Mouse (Mus musculus) hindbrain, postnatal 0 days (tissue): Measurements from ENCODE around the gene Pheta2. TPM values are rescaled to one million over a fixed set of nuclear protein-coding genes. Genes with fewer than 3 reads are reported as not detected.

Experiments
- ATAC-seq: fragments of 200-750 bp; cut with Nextera tagmentation; 2 replicates; pipeline ENCODE4 v1.8.0; 2017; ENCODE audit warnings: mild to moderate bottlenecking, moderate TSS enrichment, moderate library complexity
- DNase-seq: peaks from one replicate; pipeline ENCODE4 v3.0.0-alpha.2; 2015; ENCODE audit warnings: low spot score
- H3K27ac ChIP-seq: fragments of 300-500 bp; sonication (generic); 2 replicates; pipeline ENCODE4 v1.5.1; 2014; ENCODE audit warnings: mild to moderate bottlenecking
- H3K27me3 ChIP-seq: fragments of 300-500 bp; sonication (generic); 2 replicates; pipeline ENCODE4 v1.6.1; 2014; ENCODE audit warnings: low read length, mixed read lengths; ENCODE audit not compliant: insufficient read depth
- H3K36me3 ChIP-seq: fragments of 300-500 bp; sonication (generic); 2 replicates; pipeline ENCODE4 v1.6.1; 2014; ENCODE audit warnings: low read length, mixed read lengths; ENCODE audit not compliant: insufficient read depth
- H3K4me1 ChIP-seq: fragments of 300-500 bp; sonication (generic); 2 replicates; pipeline ENCODE4 v1.6.1; 2014; ENCODE audit warnings: antibody characterized with exemption, low read length, mixed read lengths; ENCODE audit not compliant: insufficient read depth
- H3K4me2 ChIP-seq: fragments of 300-500 bp; sonication (generic); 2 replicates; pipeline ENCODE4 v1.6.1; 2014; ENCODE audit warnings: low read depth, mild to moderate bottlenecking, low read length, moderate library complexity, mixed read lengths
- H3K4me3 ChIP-seq: fragments of 300-500 bp; sonication (generic); 2 replicates; pipeline ENCODE4 v1.5.1; 2014; ENCODE audit warnings: low read length
- H3K9ac ChIP-seq: fragments of 300-500 bp; sonication (generic); replicated peaks from 2 replicates; pipeline ENCODE4 v1.6.1; 2014; ENCODE audit warnings: mild to moderate bottlenecking, low read length, moderate library complexity, mixed read lengths
- H3K9me3 ChIP-seq: fragments of 300-500 bp; sonication (generic); 2 replicates; pipeline ENCODE4 v1.6.1; 2016; ENCODE audit warnings: low read length, mixed read lengths
- CTCF ChIP-seq: IDR thresholded peaks from 2 replicates; pipeline ENCODE4 v1.5.1; 2016; ENCODE audit warnings: antibody characterized with exemption, control low read depth, low read depth
- WGBS: fragments of 180-500 bp; shearing (Covaris S2); extraction: QIAGEN DNeasy Blood & Tissue Kit; methylation state at CpG from one replicate; pipeline ENCODE4 v1.1.7; 2014; 5-methylcytosine and 5-hydroxymethylcytosine counted together
- polyA plus RNA-seq: library from polyadenylated mRNA; unstranded; fragments of >200 nt; fragmentation: Nextera tagmentation; extraction: Ambion mirVana; gene quantifications from 2 replicates; pipeline ENCODE4 v1.2.1, GENCODE M21; 2015
- total RNA-seq: library from RNA; depleted of rRNA; stranded (reverse); fragments of >200 nt; gene quantifications from 2 replicates; pipeline ENCODE4 v1.2.3, GENCODE M21; 2014

Gene Pheta2
- total and polyA plus RNA-seq, 2 experiments from 2014 or later, result 1.2 to 1.4 TPM

GRCm38 (mm10) chr15:82307107-82307506 lies 31.6 kb upstream of the Pheta2 start:
- no peak for TF ChIP-seq CTCF
- no peak for DNase-seq
- WGBS, result 83% methylated on average over 3 of the region's 3 CpGs

GRCm38 (mm10) chr15:82308416-82308815 lies 30.3 kb upstream of the Pheta2 start:
- ATAC-seq, result no peak
- H3K36me3 ChIP-seq, result no peaks in the 10 kb centered on the region

More at GRCm38 (mm10) chr15:82307107-82307506, 31.6 kb upstream of the Pheta2 start:
- Histone ChIP-seq H3K9ac (no peak overlapping the region), H3K4me2 (no peak overlapping the region), H3K27me3 (no peaks in the 10 kb centered on the region), H3K27ac (no peak overlapping the region), H3K4me3 (no peak overlapping the region), H3K36me3 (no peaks in the 10 kb centered on the region), H3K9me3 (no peaks in the 10 kb centered on the region), H3K4me1 (no peaks in the 10 kb centered on the region)
- ATAC-seq, result no peak

DNA sequence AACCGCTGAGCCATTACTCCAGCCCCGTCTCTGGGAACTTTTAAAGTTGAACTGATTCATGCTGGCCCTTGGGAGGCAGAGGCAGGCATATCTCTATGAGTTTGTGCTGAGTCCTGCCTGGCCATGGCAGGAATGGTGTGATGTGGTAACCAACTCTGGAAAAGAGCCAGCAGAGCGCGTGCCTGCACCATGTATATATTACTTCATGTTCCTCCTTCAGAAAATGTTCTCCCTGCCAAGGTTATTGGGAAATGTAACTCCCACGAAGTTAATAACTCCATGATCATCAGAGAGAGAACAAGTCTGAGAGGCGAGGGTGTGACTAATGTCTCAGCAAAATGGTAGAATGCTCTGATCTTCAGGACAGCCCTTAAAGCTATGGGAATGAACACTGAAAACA lies 20.9 kb upstream of the Pheta2 start:
- no peak overlapping the region for H3K9ac ChIP-seq
- H3K36me3 ChIP-seq, result no peaks in the 10 kb centered on the region
- ATAC-seq (no peak), DNase-seq (no peak)
- no peaks in the 10 kb centered on the region for H3K4me1 ChIP-seq
- H3K27ac ChIP-seq, result no peak overlapping the region
- whole genome bisulfite sequencing, result 91% methylated on average over 6 of the region's 6 CpGs
- no peak for TF ChIP-seq CTCF
- H3K27me3 ChIP-seq, result no peaks in the 10 kb centered on the region
- no peaks in the 10 kb centered on the region for H3K9me3 ChIP-seq
- H3K4me3 ChIP-seq, result no peak overlapping the region
- no peak overlapping the region for H3K4me2 ChIP-seq

More at GRCm38 (mm10) chr15:82308416-82308815, 30.3 kb upstream of the Pheta2 start:
- no peak for TF ChIP-seq CTCF
- no peak for DNase-seq
- Histone ChIP-seq H3K27me3 (no peaks in the 10 kb centered on the region), H3K4me2 (no peak overlapping the region), H3K4me3 (no peak overlapping the region), H3K4me1 (no peaks in the 10 kb centered on the region), H3K27ac (no peak overlapping the region), H3K9me3 (no peaks in the 10 kb centered on the region), H3K9ac (no peak overlapping the region)
- WGBS, result 86% methylated on average over 3 of the region's 3 CpGs

DNA sequence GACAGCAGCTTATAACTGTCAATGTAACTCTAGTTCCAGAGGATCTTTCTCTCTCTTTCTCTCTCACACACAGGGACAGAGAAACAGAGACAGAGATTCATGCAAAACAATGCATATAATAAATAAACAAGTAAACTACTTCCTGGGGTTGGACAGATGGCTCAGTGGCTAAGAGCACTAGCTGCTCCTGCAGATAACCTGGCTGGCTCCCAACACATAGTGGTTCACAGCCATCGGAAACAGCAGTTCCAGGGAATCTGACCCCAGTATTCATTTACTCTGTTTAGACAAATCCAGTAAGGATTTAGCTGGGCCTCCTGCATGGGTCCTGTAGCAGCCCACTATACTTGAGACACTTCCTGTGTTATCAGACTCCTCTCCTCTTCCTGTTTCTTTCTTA lies 19.1 kb upstream of the Pheta2 start:
- TF ChIP-seq CTCF, result no peak
- no peak for ATAC-seq
- H3K4me1 ChIP-seq, result no peaks in the 10 kb centered on the region
- no peak overlapping the region for H3K9ac ChIP-seq
- WGBS, result 44% methylated on average over 1 of the region's 1 CpGs
- no peak overlapping the region for H3K4me2 ChIP-seq
- DNase-seq, result no peak
- no peak overlapping the region for H3K27ac ChIP-seq
- H3K27me3 ChIP-seq, result no peaks in the 10 kb centered on the region
- H3K9me3 ChIP-seq, result no peaks in the 10 kb centered on the region
- no peaks in the 10 kb centered on the region for H3K36me3 ChIP-seq
- H3K4me3 ChIP-seq, result no peak overlapping the region

- Histone ChIP-seq H3K27me3 (no peaks in the 10 kb centered on the region), H3K4me3 (no peak overlapping the region), H3K4me2 (no peak overlapping the region), H3K27ac (no peak overlapping the region), H3K9ac (no peak overlapping the region), H3K9me3 (no peaks in the 10 kb centered on the region), H3K36me3 (no peaks in the 10 kb centered on the region), H3K4me1 (no peaks in the 10 kb centered on the region)
- no peak for DNase-seq
- no peak for TF ChIP-seq CTCF
- no peak for ATAC-seq
- 70% methylated on average over 8 of the region's 8 CpGs for WGBS
Measured at GRCm38 (mm10) chr15:82322195-82322594, 16.5 kb upstream of the Pheta2 start.

DNA sequence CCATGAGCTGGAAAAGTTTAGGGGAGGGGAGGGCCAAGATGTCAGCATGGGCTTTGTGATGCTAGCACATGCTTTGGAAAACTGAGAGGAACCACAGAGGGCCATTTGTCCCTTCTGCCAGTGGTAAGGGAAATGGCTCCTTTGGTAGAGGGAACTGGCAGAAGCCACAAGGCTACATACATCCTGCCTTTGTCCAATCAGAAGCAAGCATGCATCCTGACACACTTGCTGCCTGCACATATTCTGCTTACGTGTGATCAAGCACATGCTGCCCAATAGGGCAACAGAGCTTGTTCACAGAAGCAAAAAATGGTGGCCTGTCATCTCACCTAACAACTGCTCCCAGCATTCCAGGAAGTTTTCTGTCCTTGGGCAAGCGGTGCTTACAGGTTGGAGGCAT lies 13.4 kb upstream of the Pheta2 start:
- Histone ChIP-seq H3K9me3 (no peaks in the 10 kb centered on the region), H3K9ac (no peak overlapping the region), H3K36me3 (no peaks in the 10 kb centered on the region; the same call in 1 of the 2 replicates), H3K4me1 (no peaks in the 10 kb centered on the region), H3K4me2 (no peak overlapping the region), H3K27me3 (no peaks in the 10 kb centered on the region), H3K27ac (no peak overlapping the region), H3K4me3 (no peak overlapping the region)
- no peak for ATAC-seq
- WGBS, result 79% methylated on average over 2 of the region's 2 CpGs
- no peak for TF ChIP-seq CTCF
- no peak for DNase-seq

- Histone ChIP-seq H3K9me3 (no peaks in the 10 kb centered on the region), H3K4me1 (peaks cover 8% of the 10 kb centered on the region; the same call in 1 of the 2 replicates), H3K4me3 (no peak overlapping the region), H3K27ac (no peak overlapping the region), H3K4me2 (no peak overlapping the region), H3K9ac (no peak overlapping the region), H3K27me3 (no peaks in the 10 kb centered on the region), H3K36me3 (0 out of 2 replicates have a peak, but pooled peaks cover 6% of the 10 kb centered on the region)
- WGBS, result 96% methylated on average over 4 of the region's 4 CpGs
- DNase-seq (no peak), ATAC-seq (no peak)
- no peak for TF ChIP-seq CTCF
Measured at GRCm38 (mm10) chr15:82335194-82335593, 3.5 kb upstream of the Pheta2 start.
